Mouse (Mus musculus) liver, postnatal 0 days (tissue): ENCODE measurements at regions not wholly inside any gene's neighbourhood (a gene's known extent, or its start where the extent isn't known, plus 50 kb on each side); places are given as distances from the start of the nearest gene placed in this dataset.

Source experiments
- CTCF ChIP-seq: sonication (generic); IDR thresholded peaks from 2 replicates; pipeline ENCODE4 v1.5.1; 2016; ENCODE audit warnings: antibody characterized with exemption, low read depth
- EP300 ChIP-seq: IDR thresholded peaks from 2 replicates; pipeline ENCODE4 v1.6.1; 2016; ENCODE audit warnings: antibody characterized with exemption, low read depth, mild to moderate bottlenecking

DNA sequence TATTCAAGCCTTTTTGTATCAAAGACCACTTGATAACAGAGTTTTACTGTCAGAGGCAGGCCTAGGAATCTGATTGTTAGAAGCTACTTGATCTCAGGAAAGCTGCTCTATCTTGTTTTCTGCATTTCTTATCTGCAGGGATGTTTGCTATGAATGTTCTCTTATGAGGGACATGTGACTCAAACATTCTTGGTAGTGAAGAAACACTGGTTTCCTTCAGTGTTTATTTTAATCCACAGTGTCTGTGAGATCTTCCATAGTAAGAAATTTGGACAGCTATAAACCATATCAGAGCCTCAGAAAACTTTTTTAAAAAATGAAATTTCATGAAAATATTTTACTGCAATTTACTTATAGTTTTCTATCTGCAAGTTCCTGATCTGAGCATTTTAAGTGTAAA is 307.8 kb upstream of the Klf6 start:
- no peak for TF ChIP-seq CTCF
- 0 out of 2 replicates have a peak, but pooled peaks have one; percentile 10 for TF ChIP-seq EP300
